Mouse (Mus musculus) bone marrow macrophage, adult 2 months (primary cell): ENCODE measurements around the gene Cdca3. TPM values are rescaled to one million over a fixed set of nuclear protein-coding genes. Genes with fewer than 3 reads are reported as not detected.
A peak's percentile ranks its signal among the peaks of the same experiment; 100 is the strongest.
"Not testable (repeated sequence)": the region's sequence is repeated elsewhere in the genome, so short reads cannot be mapped to it uniquely, and the experiment has no call there.

Source experiments
- H3K27ac ChIP-seq: 2 replicates; pipeline ENCODE4 v1.5.1; 2012; ENCODE audit warnings: low read depth, low read length; ENCODE audit not compliant: insufficient read depth
- H3K4me1 ChIP-seq: 2 replicates; pipeline ENCODE4 v1.6.1; 2012; ENCODE audit warnings: low read length; ENCODE audit not compliant: control insufficient read depth, insufficient read depth
- H3K4me3 ChIP-seq: 2 replicates; pipeline ENCODE4 v1.5.1; 2012; ENCODE audit warnings: mild to moderate bottlenecking, low read length, moderate library complexity; ENCODE audit not compliant: insufficient read depth
- CTCF ChIP-seq: IDR thresholded peaks from 2 replicates; pipeline ENCODE4 v1.5.1; 2012; ENCODE audit warnings: low read depth, mild to moderate bottlenecking, low read length, moderate library complexity
- POLR2A ChIP-seq: IDR thresholded peaks from 2 replicates; pipeline ENCODE4 v1.6.1; 2012; ENCODE audit warnings: mild to moderate bottlenecking, low read depth, low read length, borderline replicate concordance
- polyA plus RNA-seq: library from polyadenylated mRNA; stranded (reverse); fragments of >200 nt; gene quantifications from 2 replicates; pipeline ENCODE4 v1.2.4, GENCODE M21; 2012; ENCODE audit not compliant: missing spikeins, insufficient read depth, insufficient read length

The Cdca3 gene
- polyA plus RNA-seq, 1 experiment: 76.5 TPM

- no peak for TF ChIP-seq POLR2A
- TF ChIP-seq CTCF: no peak
- no peak overlapping the region for H3K27ac ChIP-seq
- peak overlapping the region; percentile 18; the same call in 1 of the 2 replicates for H3K4me3 ChIP-seq
Measured at GRCm38 (mm10) chr6:124814448-124814847, 14.9 kb upstream of the Cdca3 start.

GRCm38 (mm10) chr6:124814858-124815774 lies 14.2 kb upstream of the Cdca3 start:
- H3K27ac ChIP-seq: no peak overlapping the region
- TF ChIP-seq POLR2A: no peak
- TF ChIP-seq CTCF: no peak
- no peak overlapping the region for H3K4me3 ChIP-seq
- peaks cover 35% of the 10 kb centered on the region for H3K4me1 ChIP-seq

More at GRCm38 (mm10) chr6:124814448-124814847, 14.9 kb upstream of the Cdca3 start:
- H3K4me1 ChIP-seq: peaks cover 37% of the 10 kb centered on the region

GRCm38 (mm10) chr6:124816611-124817010 lies 12.7 kb upstream of the Cdca3 start:
- Histone ChIP-seq H3K27ac (no peak overlapping the region), H3K4me3 (no peak overlapping the region), H3K4me1 (peaks cover 31% of the 10 kb centered on the region)
- TF ChIP-seq POLR2A: no peak
- no peak for TF ChIP-seq CTCF

- no peak overlapping the region for H3K27ac ChIP-seq
- H3K4me1 ChIP-seq: peaks cover 26% of the 10 kb centered on the region
- no peak overlapping the region for H3K4me3 ChIP-seq
- TF ChIP-seq CTCF: no peak
- TF ChIP-seq POLR2A: no peak
Measured at GRCm38 (mm10) chr6:124817125-124817524, 12.2 kb upstream of the Cdca3 start.

- Histone ChIP-seq H3K27ac (0 out of 2 replicates have a peak overlapping the region, but pooled peaks have one; percentile 5), H3K4me3 (no peak overlapping the region), H3K4me1 (peaks cover 22% of the 10 kb centered on the region)
- TF ChIP-seq POLR2A: no peak
- TF ChIP-seq CTCF: no peak
Measured at GRCm38 (mm10) chr6:124817563-124817962, 11.8 kb upstream of the Cdca3 start.

- Histone ChIP-seq H3K4me1 (peaks cover 21% of the 10 kb centered on the region), H3K4me3 (no peak overlapping the region), H3K27ac (peak overlapping the region; percentile 51)
- TF ChIP-seq POLR2A: no peak
- TF ChIP-seq CTCF: no peak
Measured at GRCm38 (mm10) chr6:124817971-124818370, 11.4 kb upstream of the Cdca3 start.

GRCm38 (mm10) chr6:124820891-124821290 lies 8.5 kb upstream of the Cdca3 start:
- TF ChIP-seq CTCF: no peak
- TF ChIP-seq POLR2A: no peak
- Histone ChIP-seq H3K4me1 (peaks cover 16% of the 10 kb centered on the region), H3K4me3 (no peak overlapping the region), H3K27ac (no peak overlapping the region)

GRCm38 (mm10) chr6:124822049-124822448 lies 7.3 kb upstream of the Cdca3 start:
- no peak for TF ChIP-seq CTCF
- no peak for TF ChIP-seq POLR2A
- Histone ChIP-seq H3K4me1 (peaks cover 15% of the 10 kb centered on the region), H3K27ac (no peak overlapping the region), H3K4me3 (no peak overlapping the region)

- no peak for TF ChIP-seq POLR2A
- H3K4me3 ChIP-seq: peak overlapping the region; percentile 75
- H3K27ac ChIP-seq: peak overlapping the region; percentile 65
- H3K4me1 ChIP-seq: peaks cover 3% of the 10 kb centered on the region
Measured at GRCm38 (mm10) chr6:124828101-124828592, 1.2 kb upstream of the Cdca3 start.

GRCm38 (mm10) chr6:124829799-124830700 lies 703 bp downstream of the Cdca3 start:
- peak overlapping the region; percentile 75 for H3K4me3 ChIP-seq
- peaks cover 16% of the 10 kb centered on the region for H3K4me1 ChIP-seq
- TF ChIP-seq POLR2A (no peak), CTCF (no peak)
- H3K27ac ChIP-seq: peak overlapping the region; percentile 84

- H3K4me1 ChIP-seq: peaks cover 27% of the 10 kb centered on the region
- not testable (repeated sequence) for H3K4me3 ChIP-seq, H3K27ac ChIP-seq
Measured at GRCm38 (mm10) chr6:124831199-124831598, 1.9 kb downstream of the Cdca3 start.
